Mouse (Mus musculus): Measurements from ENCODE around the gene Nmnat2. TPM values are rescaled to one million over a fixed set of nuclear protein-coding genes. Genes with fewer than 3 reads are reported as not detected.

Nmnat2 gene
- polyA plus RNA-seq, 1 experiment = 0.34 TPM

GRCm38 (mm10) chr1:152973861-152974260 lies 19.1 kb downstream of the Nmnat2 start:
- TF ChIP-seq GATA1 (IDR thresholded peaks at IDR 0.05; ENCODE audit: borderline replicate concordance, low read length) = no peak
- no peak for TF ChIP-seq FLI1 (IDR thresholded peaks at IDR 0.05; ENCODE audit: low read length)
- Histone ChIP-seq H3K9me3 (peaks cover 58% of the 10 kb centered on the region), H3K4me1 (no peaks in the 10 kb centered on the region)

DNA sequence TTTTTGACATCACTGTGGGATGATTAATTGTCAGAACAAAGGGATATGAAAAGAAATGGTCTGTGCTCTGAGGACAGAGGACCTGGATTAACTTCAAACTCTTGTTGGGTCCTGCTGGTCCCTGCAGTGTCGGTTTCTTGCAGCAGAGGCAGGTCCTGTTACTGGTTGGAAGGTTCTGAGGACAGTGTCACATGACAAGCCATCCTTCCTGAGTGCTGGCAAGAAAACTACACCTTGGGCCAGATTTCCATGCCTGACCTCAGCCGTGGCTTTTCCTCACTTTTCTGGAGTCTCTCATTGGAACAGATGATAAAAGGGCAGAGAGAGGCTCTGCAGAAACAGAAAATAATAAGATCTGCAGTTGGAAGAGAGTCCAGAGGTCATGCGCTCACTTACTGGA lies 20.4 kb downstream of the Nmnat2 start:
- Histone ChIP-seq H3K4me1 (no peaks in the 10 kb centered on the region), H3K9me3 (peaks cover 54% of the 10 kb centered on the region), H3K36me3 (replicated peaks; ENCODE audit: low read length) (no peaks in the 10 kb centered on the region), H3K27me3 (replicated peaks) (peaks cover 8% of the 10 kb centered on the region), H3K4me3 (replicated peaks) (no peak overlapping the region)
- TF ChIP-seq GATA1 (IDR thresholded peaks at IDR 0.05; ENCODE audit: borderline replicate concordance, low read length) (no peak), FLI1 (IDR thresholded peaks at IDR 0.05; ENCODE audit: low read length) (no peak)

More at GRCm38 (mm10) chr1:152973861-152974260, 19.1 kb downstream of the Nmnat2 start:
- H3K36me3 ChIP-seq (replicated peaks; ENCODE audit: low read length) = no peaks in the 10 kb centered on the region
- no peak overlapping the region for H3K4me3 ChIP-seq (replicated peaks)
- peaks cover 8% of the 10 kb centered on the region for H3K27me3 ChIP-seq (replicated peaks)

- H3K4me1 ChIP-seq = no peaks in the 10 kb centered on the region
- no peaks in the 10 kb centered on the region for H3K36me3 ChIP-seq (replicated peaks; ENCODE audit: low read length)
- no peak for TF ChIP-seq GATA1 (IDR thresholded peaks at IDR 0.05; ENCODE audit: borderline replicate concordance, low read length)
- no peak for TF ChIP-seq FLI1 (IDR thresholded peaks at IDR 0.05; ENCODE audit: low read length)
- H3K9me3 ChIP-seq = peaks cover 35% of the 10 kb centered on the region
- H3K27me3 ChIP-seq (replicated peaks) = peaks cover 3% of the 10 kb centered on the region
- H3K4me3 ChIP-seq (replicated peaks) = no peak overlapping the region
Measured at GRCm38 (mm10) chr1:152978700-152979099, 23.9 kb downstream of the Nmnat2 start.

- H3K4me3 ChIP-seq (replicated peaks) = no peak overlapping the region
- H3K9me3 ChIP-seq = peaks cover 4% of the 10 kb centered on the region; the same call in 1 of the 2 replicates
- H3K4me1 ChIP-seq = no peaks in the 10 kb centered on the region; the same call in 1 of the 2 replicates
- no peaks in the 10 kb centered on the region for H3K36me3 ChIP-seq (replicated peaks; ENCODE audit: low read length)
- peaks cover 4% of the 10 kb centered on the region for H3K27me3 ChIP-seq (replicated peaks)
- no peak for TF ChIP-seq FLI1 (IDR thresholded peaks at IDR 0.05; ENCODE audit: low read length)
- TF ChIP-seq GATA1 (IDR thresholded peaks at IDR 0.05; ENCODE audit: borderline replicate concordance, low read length) = no peak
Measured at GRCm38 (mm10) chr1:152983416-152983815, 28.6 kb downstream of the Nmnat2 start.

- Histone ChIP-seq H3K4me3 (replicated peaks) (no peak overlapping the region), H3K4me1 (no peaks in the 10 kb centered on the region; the same call in 1 of the 2 replicates), H3K9me3 (peaks cover 11% of the 10 kb centered on the region), H3K36me3 (replicated peaks; ENCODE audit: low read length) (no peaks in the 10 kb centered on the region), H3K27me3 (replicated peaks) (peaks cover 2% of the 10 kb centered on the region)
- no peak for TF ChIP-seq FLI1 (IDR thresholded peaks at IDR 0.05; ENCODE audit: low read length)
- no peak for TF ChIP-seq GATA1 (IDR thresholded peaks at IDR 0.05; ENCODE audit: borderline replicate concordance, low read length)
Measured at GRCm38 (mm10) chr1:152986981-152987380, 32.2 kb downstream of the Nmnat2 start.

- TF ChIP-seq FLI1 (IDR thresholded peaks at IDR 0.05; ENCODE audit: low read length) = no peak
- no peak for TF ChIP-seq GATA1 (IDR thresholded peaks at IDR 0.05; ENCODE audit: borderline replicate concordance, low read length)
Measured at GRCm38 (mm10) chr1:152990067-152990466, 35.3 kb downstream of the Nmnat2 start.

DNA sequence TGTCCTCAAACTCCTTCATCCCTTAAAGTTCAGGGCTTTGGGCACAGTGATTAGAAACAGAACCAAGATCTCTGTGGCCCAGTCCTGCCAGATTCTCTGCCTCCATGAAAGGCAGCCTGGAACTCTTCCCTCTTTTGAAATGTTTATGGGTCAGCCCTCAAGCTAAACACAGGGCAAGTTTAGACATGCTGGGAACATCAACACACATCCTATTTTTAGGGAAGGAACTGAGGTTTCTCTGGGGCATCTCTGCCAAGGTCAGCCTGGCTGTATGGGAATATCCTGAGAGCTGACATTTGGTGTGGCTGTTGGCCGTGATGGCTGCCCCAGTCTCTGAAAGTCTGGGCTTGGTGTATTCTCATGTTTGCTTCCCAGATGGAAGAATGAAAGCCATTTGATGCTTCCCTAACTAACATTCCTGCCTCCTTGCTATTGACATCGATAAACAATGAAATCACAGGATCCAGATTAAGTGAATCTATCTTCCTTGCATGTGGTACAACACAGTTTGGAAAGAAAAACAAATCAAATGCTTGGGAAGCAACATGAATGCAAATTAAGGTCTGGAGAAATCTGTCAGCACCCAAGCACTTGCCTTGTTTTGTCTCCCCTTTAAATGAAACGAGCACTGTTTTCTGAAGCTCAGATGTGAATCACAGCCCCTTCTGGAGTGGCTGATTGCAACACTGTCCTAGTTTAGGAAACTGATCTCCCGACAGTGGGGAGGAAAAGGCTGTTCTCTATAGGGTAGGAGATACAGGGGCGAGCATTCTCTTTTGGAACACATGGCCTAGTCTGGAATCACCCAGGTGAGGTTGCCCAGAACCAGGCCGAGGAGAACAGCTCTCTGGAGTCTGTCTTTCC lies 37.7 kb downstream of the Nmnat2 start:
- Histone ChIP-seq H3K4me3 (replicated peaks) (no peak overlapping the region), H3K4me1 (no peaks in the 10 kb centered on the region; the same call in 1 of the 2 replicates), H3K9me3 (peaks cover 17% of the 10 kb centered on the region), H3K36me3 (replicated peaks; ENCODE audit: low read length) (no peaks in the 10 kb centered on the region), H3K27me3 (replicated peaks) (no peaks in the 10 kb centered on the region)
- TF ChIP-seq GATA1 (IDR thresholded peaks at IDR 0.05; ENCODE audit: borderline replicate concordance, low read length) (no peak), FLI1 (IDR thresholded peaks at IDR 0.05; ENCODE audit: low read length) (no peak)

More at GRCm38 (mm10) chr1:152990067-152990466, 35.3 kb downstream of the Nmnat2 start:
- Histone ChIP-seq H3K4me1 (no peaks in the 10 kb centered on the region; the same call in 1 of the 2 replicates), H3K4me3 (replicated peaks) (no peak overlapping the region), H3K36me3 (replicated peaks; ENCODE audit: low read length) (no peaks in the 10 kb centered on the region), H3K27me3 (replicated peaks) (peaks cover 2% of the 10 kb centered on the region), H3K9me3 (peaks cover 17% of the 10 kb centered on the region)

DNA sequence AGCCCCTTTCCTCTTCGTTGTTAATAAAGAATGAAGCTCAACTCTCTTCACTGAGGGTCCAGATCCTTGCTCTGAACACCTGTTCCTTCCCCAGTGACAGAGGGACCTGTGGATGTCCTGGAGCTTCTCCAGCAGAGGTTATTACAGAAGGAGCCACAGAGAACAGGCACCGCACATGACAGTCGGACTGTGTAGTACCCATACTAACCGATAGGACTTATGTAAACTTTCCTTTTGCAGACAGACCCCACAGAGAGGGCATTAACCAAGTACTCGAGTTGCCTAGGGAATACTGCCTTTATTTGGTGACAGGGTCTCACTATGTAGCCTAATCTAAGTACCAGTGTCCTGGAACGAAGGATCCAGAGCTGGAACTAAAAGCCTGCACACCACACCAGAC lies 39.0 kb downstream of the Nmnat2 start:
- no peaks in the 10 kb centered on the region for H3K4me1 ChIP-seq
- no peak overlapping the region for H3K4me3 ChIP-seq (replicated peaks)
- peaks cover 2% of the 10 kb centered on the region for H3K27me3 ChIP-seq (replicated peaks)
- no peaks in the 10 kb centered on the region for H3K36me3 ChIP-seq (replicated peaks; ENCODE audit: low read length)
- H3K9me3 ChIP-seq = peaks cover 12% of the 10 kb centered on the region
- TF ChIP-seq GATA1 (IDR thresholded peaks at IDR 0.05; ENCODE audit: borderline replicate concordance, low read length) (no peak), FLI1 (IDR thresholded peaks at IDR 0.05; ENCODE audit: low read length) (no peak)

GRCm38 (mm10) chr1:152999983-153000382 lies 45.2 kb downstream of the Nmnat2 start:
- Histone ChIP-seq H3K36me3 (replicated peaks; ENCODE audit: low read length) (no peaks in the 10 kb centered on the region), H3K4me1 (no peaks in the 10 kb centered on the region), H3K4me3 (replicated peaks) (no peak overlapping the region), H3K27me3 (replicated peaks) (peaks cover 8% of the 10 kb centered on the region), H3K9me3 (no peaks in the 10 kb centered on the region)
- TF ChIP-seq FLI1 (IDR thresholded peaks at IDR 0.05; ENCODE audit: low read length) = no peak
- TF ChIP-seq GATA1 (IDR thresholded peaks at IDR 0.05; ENCODE audit: borderline replicate concordance, low read length) = no peak

All from megakaryocyte, embryonic 14.5 days (primary cell).